Mouse (Mus musculus) thymus, postnatal 25 days (tissue): Measurements from ENCODE around the gene Hipk2.
A peak's percentile ranks its signal among the peaks of the same experiment; 100 is the strongest.

Experiments
- DNase-seq: peaks from one replicate; pipeline ENCODE4 v3.0.0; 2022

Gene Hipk2

GRCm38 (mm10) chr6:38825886-38826285, 50.1 kb downstream of the Hipk2 start:
- DNase-seq: no peak

- DNase-seq: no peak
Measured at GRCm38 (mm10) chr6:38823827-38824226, 52.1 kb downstream of the Hipk2 start.

GRCm38 (mm10) chr6:38823164-38823563, 52.8 kb downstream of the Hipk2 start:
- no peak for DNase-seq

GRCm38 (mm10) chr6:38821686-38822085, 54.3 kb downstream of the Hipk2 start:
- no peak for DNase-seq

- DNase-seq: no peak
Measured at GRCm38 (mm10) chr6:38820862-38821261, 55.1 kb downstream of the Hipk2 start.

DNA sequence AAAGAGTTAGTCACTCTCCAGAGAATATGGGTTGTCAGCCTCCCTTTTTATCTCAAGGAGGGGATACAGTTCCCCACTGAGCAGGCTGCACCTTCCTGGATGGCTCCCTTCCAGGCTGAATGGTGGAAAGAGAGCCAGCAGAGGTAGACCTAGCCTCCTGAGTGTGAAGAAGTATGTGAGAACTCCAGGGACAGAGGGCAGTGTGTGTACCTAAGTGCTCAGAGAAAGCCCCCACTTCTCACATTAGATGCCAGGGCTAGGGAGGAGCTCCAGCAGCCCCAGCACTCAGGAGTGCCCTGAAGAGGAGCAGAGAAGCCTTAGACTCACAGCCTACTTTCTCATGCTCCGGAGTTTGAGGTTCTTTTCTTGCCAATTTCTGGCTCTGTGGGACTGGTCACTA, 59.7 kb downstream of the Hipk2 start:
- no peak for DNase-seq

DNA sequence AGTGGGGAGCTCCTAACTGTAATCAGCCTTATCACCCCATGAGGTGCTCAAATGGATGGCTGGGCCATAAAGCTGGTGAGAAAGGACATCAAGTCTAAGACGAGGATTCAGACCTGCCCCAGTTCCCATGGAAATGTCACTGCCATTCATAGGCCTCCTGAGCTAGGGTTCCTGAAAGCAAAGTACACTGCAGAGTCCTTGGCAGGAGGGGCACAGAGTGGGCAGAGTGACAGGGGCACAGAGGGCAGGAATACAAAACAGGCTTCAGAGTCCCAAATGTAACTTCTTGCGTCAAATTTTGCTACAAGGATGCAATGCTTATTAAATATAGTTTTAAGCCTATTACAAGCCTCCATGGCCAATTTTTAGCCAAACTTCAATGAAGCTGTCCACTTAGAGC, 60.4 kb downstream of the Hipk2 start:
- DNase-seq: no peak

DNA sequence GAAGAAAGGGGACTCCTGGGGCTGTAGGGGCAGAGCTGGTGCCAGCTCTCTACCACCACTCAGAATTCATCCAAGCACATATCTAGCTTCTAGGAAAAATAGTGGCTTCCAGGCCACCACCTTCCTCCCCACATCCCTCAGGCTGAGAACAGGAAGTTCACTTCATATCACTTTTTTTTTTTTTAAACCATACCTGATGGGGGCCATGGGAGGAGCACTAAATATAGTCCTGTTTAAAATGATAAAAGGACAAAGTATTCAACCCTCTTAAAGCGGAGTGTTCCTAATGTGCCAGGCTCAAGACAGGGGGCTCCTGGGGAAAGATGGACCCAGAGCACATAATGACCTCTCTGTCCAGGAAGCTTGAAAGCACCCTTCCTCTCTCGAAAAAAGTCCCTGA, 61.3 kb downstream of the Hipk2 start:
- DNase-seq: no peak

- DNase-seq: no peak
Measured at GRCm38 (mm10) chr6:38811459-38812145, 64.4 kb downstream of the Hipk2 start.

- no peak for DNase-seq
Measured at GRCm38 (mm10) chr6:38810121-38810475, 65.9 kb downstream of the Hipk2 start.

DNA sequence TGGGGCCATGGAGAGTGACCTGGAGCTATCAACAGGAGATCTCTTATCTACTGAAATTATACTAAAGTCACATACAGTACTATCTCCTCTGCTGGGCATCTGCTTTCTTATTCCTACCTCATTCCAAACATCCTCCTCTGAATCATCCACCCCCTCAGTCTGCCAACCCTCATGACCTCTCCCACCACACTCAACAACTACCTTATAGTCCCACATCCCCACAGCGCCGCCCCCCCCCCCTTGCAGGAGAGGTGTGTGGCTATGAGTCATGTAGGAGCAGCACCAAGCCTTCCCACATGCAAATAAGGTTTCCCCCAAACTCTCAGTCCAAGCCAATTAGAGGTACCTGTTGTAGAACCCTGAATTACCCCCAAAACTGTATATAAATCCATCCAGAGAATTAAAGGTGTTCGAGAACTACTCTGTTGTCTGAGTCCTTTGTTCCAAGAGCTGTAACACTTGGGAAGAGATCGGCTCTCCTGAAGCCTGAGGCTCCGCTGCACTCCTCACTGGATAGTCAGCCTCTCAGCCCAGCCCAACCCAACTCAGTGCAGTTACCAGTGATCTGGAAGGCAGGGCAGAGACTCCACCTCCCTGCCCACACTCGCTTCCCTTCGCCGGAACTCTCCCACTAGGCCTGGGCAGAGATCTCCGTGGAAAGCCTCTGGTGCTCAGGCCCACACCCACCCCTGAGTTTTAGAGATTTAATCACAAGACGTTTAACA, 66.4 kb downstream of the Hipk2 start:
- DNase-seq: no peak

DNA sequence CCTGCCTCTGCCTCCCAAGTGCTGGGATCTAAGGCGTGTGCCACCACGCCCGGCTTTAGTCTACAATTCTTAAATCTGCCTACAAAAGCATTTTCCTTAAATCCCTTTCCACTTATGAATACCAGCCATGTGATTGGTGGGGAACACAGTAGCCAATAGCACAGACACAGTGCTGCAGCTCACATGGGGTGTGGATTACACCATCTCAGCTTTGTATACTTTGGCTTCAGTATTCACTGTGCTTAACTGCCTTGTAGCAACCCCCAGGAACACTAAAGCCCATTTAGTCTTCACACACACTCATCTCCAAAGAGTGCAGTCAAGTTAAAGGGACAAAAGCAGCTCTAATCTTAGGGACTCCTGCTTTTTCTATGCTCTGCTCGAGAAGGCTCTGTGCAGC, 67.6 kb downstream of the Hipk2 start:
- no peak for DNase-seq

GRCm38 (mm10) chr6:38806963-38807445, 69.0 kb downstream of the Hipk2 start:
- peak; percentile 7 for DNase-seq

- DNase-seq: no peak
Measured at GRCm38 (mm10) chr6:38805612-38806011, 70.4 kb downstream of the Hipk2 start.

DNA sequence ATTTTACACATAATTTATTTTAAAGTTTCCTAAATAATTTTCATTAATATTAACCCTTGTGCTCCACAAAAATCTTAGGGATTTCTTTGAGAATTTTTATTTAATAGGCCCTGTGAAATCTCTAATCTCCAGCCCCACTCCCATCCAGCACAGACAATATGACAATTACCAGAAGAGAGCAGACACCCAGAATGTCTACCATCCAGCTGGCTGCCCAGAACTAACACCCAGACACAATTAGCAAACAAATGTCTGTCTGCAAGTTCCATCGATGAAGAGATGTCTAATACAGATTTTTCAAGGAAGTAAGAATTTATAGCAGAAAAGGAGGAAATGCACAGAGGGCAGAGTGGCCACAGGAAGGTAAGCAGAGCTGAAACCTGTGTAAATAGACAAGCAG, 74.7 kb downstream of the Hipk2 start:
- no peak for DNase-seq

- DNase-seq: no peak
Measured at GRCm38 (mm10) chr6:38797548-38797947, 78.4 kb downstream of the Hipk2 start.

DNA sequence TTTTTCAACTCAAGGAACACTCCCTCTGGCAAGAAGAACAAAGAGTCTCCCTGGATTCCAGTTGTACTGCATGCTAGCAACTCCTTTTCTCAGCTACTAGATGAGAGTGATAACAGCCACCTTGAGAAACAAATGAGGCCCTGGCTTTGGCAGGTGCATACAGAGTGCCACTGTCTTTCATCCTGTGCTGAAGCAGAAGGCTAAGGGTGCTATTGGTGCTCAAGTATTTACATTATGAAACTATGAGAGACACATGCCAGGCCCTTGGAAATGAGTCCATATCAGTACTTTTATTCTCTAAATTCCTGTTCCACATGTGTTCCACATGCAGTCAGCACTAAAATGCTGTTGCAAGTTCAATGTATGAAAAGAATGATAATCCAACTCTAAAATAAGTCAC, 79.0 kb downstream of the Hipk2 start:
- no peak for DNase-seq

GRCm38 (mm10) chr6:38796388-38796787, 79.6 kb downstream of the Hipk2 start:
- DNase-seq: no peak

GRCm38 (mm10) chr6:38795096-38795816, 80.7 kb downstream of the Hipk2 start:
- no peak for DNase-seq

DNA sequence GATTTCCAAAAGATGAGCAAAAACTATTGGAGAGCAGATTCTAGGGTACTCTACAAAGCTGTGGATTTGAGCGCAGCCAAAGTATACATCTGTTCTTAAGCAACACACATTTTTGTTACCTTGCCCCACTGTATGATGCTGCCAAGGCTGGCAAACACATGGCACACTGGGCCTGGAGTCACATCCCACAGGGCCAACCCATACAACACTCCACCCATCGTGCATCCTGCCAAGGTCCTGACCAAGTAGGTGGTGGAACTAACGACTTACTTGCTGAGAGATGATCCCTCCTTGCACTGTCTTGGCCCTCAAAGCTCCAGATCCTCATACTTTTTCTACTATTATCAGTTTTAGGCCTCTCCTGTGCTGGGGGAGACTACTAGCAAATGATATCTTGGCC, 83.0 kb downstream of the Hipk2 start:
- no peak for DNase-seq

DNA sequence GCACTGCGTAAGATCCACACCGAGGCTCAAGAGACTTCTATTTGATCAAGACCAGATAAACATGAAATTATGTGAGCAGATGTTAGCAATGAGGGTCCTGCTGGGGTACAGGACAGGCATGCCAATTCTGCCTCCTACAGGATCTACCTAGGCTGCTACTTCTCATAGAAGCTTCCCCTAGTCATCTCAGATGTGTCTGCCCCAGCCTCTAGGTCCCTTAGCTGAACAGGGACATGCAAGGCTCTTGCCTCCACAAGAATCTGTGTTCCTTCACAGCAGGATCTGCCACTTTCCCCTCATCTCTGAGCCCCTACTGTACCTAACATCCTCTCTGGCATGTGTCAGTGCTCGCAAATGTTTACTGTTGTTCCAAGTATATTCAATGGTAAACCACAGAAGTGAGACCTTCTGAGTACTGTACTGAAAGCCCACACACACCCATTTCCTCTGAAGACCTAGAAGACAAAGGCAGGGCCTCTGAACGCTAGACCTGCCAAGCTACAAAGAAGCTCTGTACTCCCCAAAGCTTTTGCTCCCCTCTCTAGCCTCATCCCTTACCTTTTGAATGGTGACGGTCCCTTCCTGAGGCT, 86.6 kb downstream of the Hipk2 start:
- peak; percentile 6 for DNase-seq

- DNase-seq: no peak
Measured at GRCm38 (mm10) chr6:38787811-38788509, 88.0 kb downstream of the Hipk2 start.

DNA sequence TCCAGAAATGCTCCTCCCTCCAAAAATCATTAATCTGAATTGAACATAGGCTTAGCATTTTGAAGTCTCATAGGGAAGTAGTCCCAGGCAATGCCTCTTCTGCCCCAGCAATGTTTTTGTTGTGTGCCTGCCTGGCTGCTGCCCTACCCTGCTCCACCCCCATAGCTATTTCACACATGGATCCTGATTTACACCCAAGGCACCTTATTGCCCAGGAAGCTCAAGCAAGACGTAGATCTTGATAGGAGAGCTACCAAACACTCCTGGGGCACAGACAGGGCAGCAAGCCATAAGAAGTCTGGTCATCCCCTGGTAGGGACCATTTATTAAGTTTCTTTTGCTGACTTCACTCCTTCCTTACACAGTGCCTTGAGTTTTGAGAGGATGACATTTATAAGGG, 88.8 kb downstream of the Hipk2 start:
- no peak for DNase-seq
